Mouse (Mus musculus) MEL (cell line): Measurements from ENCODE around the gene Ppp2r5b. TPM values are rescaled to one million over a fixed set of nuclear protein-coding genes. Genes with fewer than 3 reads are reported as not detected.

ENCODE experiments used
- DNase-seq: peaks from one replicate; pipeline ENCODE4 v3.0.0; 2011; ENCODE audit warnings: low read depth, low spot score
- H3K27ac ChIP-seq: 2 replicates; pipeline ENCODE4 v1.5.1; 2012; ENCODE audit warnings: low read depth, mild to moderate bottlenecking, control low read depth, low read length, moderate library complexity; ENCODE audit not compliant: control insufficient read depth
- H3K27me3 ChIP-seq, 2 experiments: fragments of 150-350 bp in 1 of 2; sonication (generic) in 1 of 2; 2 replicates each; pipeline ENCODE4 v1.6.1; 2012; ENCODE audit warnings: low read length in 2 of 2, mild to moderate bottlenecking in 2 of 2, improper control_type of control experiment in 1 of 2, moderate library complexity in 1 of 2; ENCODE audit not compliant: insufficient read depth in 2 of 2, control insufficient read depth in 1 of 2
- H3K36me3 ChIP-seq, 2 experiments: 2 replicates each; pipeline ENCODE4 v1.6.1; 2012 to 2014; ENCODE audit warnings: low read length in 2 of 2, improper control_type of control experiment in 1 of 2, inconsistent platforms in 1 of 2, mild to moderate bottlenecking in 1 of 2; ENCODE audit not compliant: insufficient read depth in 2 of 2, control insufficient read depth in 1 of 2
- H3K4me1 ChIP-seq, 2 experiments: fragments of 150-350 bp in 1 of 2; sonication (generic) in 1 of 2; 2 replicates each; pipeline ENCODE4 v1.6.1; 2012; ENCODE audit warnings: low read length in 2 of 2, improper control_type of control experiment in 1 of 2, mild to moderate bottlenecking in 1 of 2; ENCODE audit not compliant: insufficient read depth in 2 of 2, control insufficient read depth in 1 of 2
- H3K4me3 ChIP-seq, 2 experiments: fragments of 150-350 bp in 1 of 2; sonication (generic) in 1 of 2; 2 replicates each; pipeline ENCODE4 v1.5.1; 2012; ENCODE audit warnings: low read depth in 2 of 2, low read length in 2 of 2, mild to moderate bottlenecking in 2 of 2, moderate library complexity in 2 of 2, control low read depth in 1 of 2, improper control_type of control experiment in 1 of 2; ENCODE audit not compliant: control insufficient read depth in 1 of 2, insufficient read depth in 1 of 2
- H3K79me2 ChIP-seq: 2 replicates; pipeline ENCODE4 v1.6.1; 2012; ENCODE audit warnings: mild to moderate bottlenecking, low read length, moderate library complexity; ENCODE audit not compliant: control insufficient read depth, poor library complexity, insufficient read depth
- H3K9ac ChIP-seq: 2 replicates; pipeline ENCODE4 v1.6.1; 2012; ENCODE audit warnings: low read depth, mild to moderate bottlenecking, control low read depth, low read length, moderate library complexity; ENCODE audit not compliant: control insufficient read depth, poor library complexity, severe bottlenecking
- H3K9me3 ChIP-seq: fragments of 150-350 bp; sonication (generic); replicated peaks from 2 replicates; pipeline ENCODE4 v1.6.1; 2012; ENCODE audit warnings: mild to moderate bottlenecking, low read length, improper control_type of control experiment, moderate library complexity; ENCODE audit not compliant: insufficient read depth
- BHLHE40 ChIP-seq: IDR thresholded peaks from 2 replicates; pipeline ENCODE4 v1.6.1; 2012; ENCODE audit warnings: low read depth, mild to moderate bottlenecking, inconsistent platforms, low read length, improper control_type of control experiment, borderline replicate concordance
- CHD1 ChIP-seq: IDR thresholded peaks from 2 replicates; pipeline ENCODE4 v1.6.1; 2012; ENCODE audit warnings: low read depth, mild to moderate bottlenecking, inconsistent platforms, low read length, improper control_type of control experiment
- CHD2 ChIP-seq: IDR thresholded peaks from 2 replicates; pipeline ENCODE4 v1.6.1; 2011; ENCODE audit warnings: low read length, improper control_type of control experiment
- E2F4 ChIP-seq: IDR thresholded peaks from 2 replicates; pipeline ENCODE4 v1.6.1; 2011; ENCODE audit warnings: low read depth, low read length, improper control_type of control experiment, borderline replicate concordance
- ELF1 ChIP-seq: IDR thresholded peaks from 2 replicates; pipeline ENCODE4 v1.6.1; 2014; ENCODE audit warnings: low read depth, mild to moderate bottlenecking, inconsistent platforms, low read length, improper control_type of control experiment, moderate library complexity
- EP300 ChIP-seq, 2 experiments: IDR thresholded peaks; 2 replicates each; pipeline ENCODE4 v1.6.1; 2011; ENCODE audit warnings: improper control_type of control experiment in 2 of 2, low read length in 2 of 2, low read depth in 1 of 2, mild to moderate bottlenecking in 1 of 2
- ETS1 ChIP-seq: IDR thresholded peaks from 2 replicates; pipeline ENCODE4 v1.6.1; 2012; ENCODE audit warnings: low read depth, mild to moderate bottlenecking, inconsistent platforms, low read length, improper control_type of control experiment, moderate library complexity
- GABPA ChIP-seq: IDR thresholded peaks from 2 replicates; pipeline ENCODE4 v1.6.1; 2012; ENCODE audit warnings: low read depth, mild to moderate bottlenecking, inconsistent platforms, low read length, improper control_type of control experiment, moderate library complexity
- GATA1 ChIP-seq: IDR thresholded peaks from 2 replicates; pipeline ENCODE4 v1.6.1; 2011; ENCODE audit warnings: low read depth, low read length, improper control_type of control experiment
- MAFK ChIP-seq: IDR thresholded peaks from 2 replicates; pipeline ENCODE4 v1.6.1; 2011; ENCODE audit warnings: low read depth, mild to moderate bottlenecking, low read length, improper control_type of control experiment, borderline replicate concordance
- MEF2A ChIP-seq: IDR thresholded peaks from 2 replicates; pipeline ENCODE4 v1.6.1; 2014; ENCODE audit warnings: low read depth, mild to moderate bottlenecking, inconsistent platforms, low read length, improper control_type of control experiment; ENCODE audit not compliant: poor library complexity, insufficient replicate concordance, severe bottlenecking; ENCODE audit errors: extremely low read depth
- MXI1 ChIP-seq: IDR thresholded peaks from 2 replicates; pipeline ENCODE4 v1.6.1; 2011; ENCODE audit warnings: mild to moderate bottlenecking, low read depth, low read length, improper control_type of control experiment
- MYC ChIP-seq: IDR thresholded peaks from 2 replicates; pipeline ENCODE4 v1.6.1; 2011; ENCODE audit warnings: low read depth, mild to moderate bottlenecking, low read length, improper control_type of control experiment, moderate library complexity
- NELFE ChIP-seq: IDR thresholded peaks from 2 replicates; pipeline ENCODE4 v1.6.1; 2011; ENCODE audit warnings: low read depth, low read length, improper control_type of control experiment
- POLR2AphosphoS2 ChIP-seq: IDR thresholded peaks from 2 replicates; pipeline ENCODE4 v1.6.1; 2011; ENCODE audit warnings: low read length, improper control_type of control experiment
- POLR2AphosphoS5 ChIP-seq: IDR thresholded peaks from 2 replicates; pipeline ENCODE4 v1.6.1; 2012; ENCODE audit warnings: low read depth, borderline replicate concordance, mild to moderate bottlenecking, inconsistent platforms, low read length, moderate library complexity, mixed read lengths
- RAD21 ChIP-seq: IDR thresholded peaks from 2 replicates; pipeline ENCODE4 v1.6.1; 2011; ENCODE audit warnings: mild to moderate bottlenecking, low read depth, low read length, improper control_type of control experiment
- SIN3A ChIP-seq: IDR thresholded peaks from 2 replicates; pipeline ENCODE4 v1.6.1; 2012; ENCODE audit warnings: low read length, improper control_type of control experiment, inconsistent platforms
- TBP ChIP-seq: IDR thresholded peaks from 2 replicates; pipeline ENCODE4 v1.8.0; 2011; ENCODE audit warnings: low read depth, low read length, improper control_type of control experiment
- TCF12 ChIP-seq: IDR thresholded peaks from 2 replicates; pipeline ENCODE4 v1.6.1; 2014; ENCODE audit warnings: low read depth, mild to moderate bottlenecking, inconsistent platforms, low read length, improper control_type of control experiment, moderate library complexity
- USF1 ChIP-seq: IDR thresholded peaks from 2 replicates; pipeline ENCODE4 v1.6.1; 2014; ENCODE audit warnings: low read depth, mild to moderate bottlenecking, inconsistent platforms, low read length, improper control_type of control experiment, moderate library complexity
- USF2 ChIP-seq, 2 experiments: IDR thresholded peaks; 2 replicates each; pipeline ENCODE4 v1.6.1; 2011 to 2012; ENCODE audit warnings: improper control_type of control experiment in 2 of 2, low read length in 2 of 2, borderline replicate concordance in 1 of 2, inconsistent platforms in 1 of 2, low read depth in 1 of 2, mild to moderate bottlenecking in 1 of 2; ENCODE audit not compliant: insufficient read depth in 1 of 2
- ZC3H11A ChIP-seq: IDR thresholded peaks from 2 replicates; pipeline ENCODE4 v1.6.1; 2012; ENCODE audit warnings: low read depth, mild to moderate bottlenecking, inconsistent platforms, low read length, improper control_type of control experiment
- ZMIZ1 ChIP-seq: IDR thresholded peaks from 2 replicates; pipeline ENCODE4 v1.6.1; 2012; ENCODE audit warnings: low read depth, mild to moderate bottlenecking, inconsistent platforms, low read length, improper control_type of control experiment, moderate library complexity
- polyA plus RNA-seq, 2 experiments: library from polyadenylated mRNA; stranded (reverse) in 1 of 2; unstranded in 1 of 2; fragments of >175 nt in 1 of 2; fragments of >200 nt in 1 of 2; gene quantifications; 2 replicates each; pipeline versions ENCODE4 v1.2.1 to v1.2.4; 2012; ENCODE audit warnings: low replicate concordance in 2 of 2, low read depth in 1 of 2; ENCODE audit not compliant: insufficient read length in 2 of 2, insufficient read depth in 1 of 2, missing spikeins in 1 of 2
- total RNA-seq: library from RNA; depleted of rRNA; stranded (reverse); fragments of 300-350 nt; gene quantifications from 2 replicates; pipeline ENCODE4 v1.2.3, GENCODE M21; 2012

Gene Ppp2r5b
- total and polyA plus RNA-seq, 3 experiments, result 14.7 to 15.6 TPM; not detected in 1

DNA sequence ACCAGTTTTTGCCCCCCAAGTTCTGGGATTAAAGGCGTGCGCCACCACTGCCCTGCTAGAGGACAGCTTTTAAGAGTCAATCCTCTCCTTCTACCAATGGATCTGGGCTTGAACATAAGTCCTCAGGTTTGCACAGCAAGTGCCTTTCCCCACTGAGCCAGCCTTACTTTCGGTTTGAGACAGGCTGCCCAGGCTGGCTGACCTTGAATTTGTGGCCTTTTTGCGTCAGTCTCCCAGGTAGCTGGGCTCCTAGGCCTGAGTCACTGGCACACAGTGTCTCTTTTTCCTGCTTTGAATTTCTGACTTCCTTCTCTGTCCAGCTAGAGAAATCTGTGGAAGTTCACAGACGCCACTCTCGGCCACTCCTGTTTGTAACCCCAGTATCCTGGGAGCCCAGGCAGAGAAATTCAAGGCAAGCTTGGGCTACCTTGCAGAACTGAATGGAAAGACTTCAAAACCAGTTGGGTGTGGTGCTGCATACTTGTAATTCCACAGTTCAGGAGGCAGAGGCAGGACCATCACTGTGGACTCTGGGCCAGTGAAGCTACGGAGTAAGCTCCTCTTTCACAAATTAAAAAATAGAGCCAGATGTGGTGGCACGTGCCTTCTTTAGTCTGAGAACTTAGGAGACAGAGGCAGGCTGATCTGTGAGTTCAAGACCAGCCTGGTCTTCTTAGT is 34.3 kb upstream of the Ppp2r5b start:
- DNase-seq, result no peak
- Histone ChIP-seq H3K27me3 (no peaks in the 10 kb centered on the region), H3K9ac (no peak overlapping the region), H3K4me3 (no peak overlapping the region), H3K4me1 (no peaks in the 10 kb centered on the region; a peak in 1 of 4 replicates), H3K27ac (no peak overlapping the region), H3K79me2 (no peaks in the 10 kb centered on the region), H3K9me3 (no peaks in the 10 kb centered on the region), H3K36me3 (no peaks in the 10 kb centered on the region; a peak in 1 of 4 replicates)
- TF ChIP-seq CHD2, result no peak
- no peak for TF ChIP-seq BHLHE40

GRCm38 (mm10) chr19:6268670-6269132 is 33.0 kb upstream of the Ppp2r5b start:
- Histone ChIP-seq H3K9ac (no peak overlapping the region), H3K4me1 (no peaks in the 10 kb centered on the region; a peak in 1 of 4 replicates), H3K9me3 (no peaks in the 10 kb centered on the region), H3K27ac (no peak overlapping the region), H3K27me3 (no peaks in the 10 kb centered on the region), H3K4me3 (no peak overlapping the region), H3K36me3 (no peaks in the 10 kb centered on the region; a peak in 1 of 4 replicates), H3K79me2 (no peaks in the 10 kb centered on the region)
- no peak for TF ChIP-seq ELF1
- no peak for TF ChIP-seq SIN3A
- TF ChIP-seq TCF12, result no peak
- TF ChIP-seq E2F4, result no peak
- TF ChIP-seq NELFE, result no peak
- no peak for TF ChIP-seq POLR2AphosphoS2
- no peak for TF ChIP-seq EP300 (IDR thresholded peaks at IDR 0.05; ENCODE audit: low read depth in 1 of 2, low read length in 2 of 2)
- no peak for TF ChIP-seq ZMIZ1
- TF ChIP-seq CHD1, result no peak
- no peak for TF ChIP-seq USF1
- no peak for DNase-seq

DNA sequence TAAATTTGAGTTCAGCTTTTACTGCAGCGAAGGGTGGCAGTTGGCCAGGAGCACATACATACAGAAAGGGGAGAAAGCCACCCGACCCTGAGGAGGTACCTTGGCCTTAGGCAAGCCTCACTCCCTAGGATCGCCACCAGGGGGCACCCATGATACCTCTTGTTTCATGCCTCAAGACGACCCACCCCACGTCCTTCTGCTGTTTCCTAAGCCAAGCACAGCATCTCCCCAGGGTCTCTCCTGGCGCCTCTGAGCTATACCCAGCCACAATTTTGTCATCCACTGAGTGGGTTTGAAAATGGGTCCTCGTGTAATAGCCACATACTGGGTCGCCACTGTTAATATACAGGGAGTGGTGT is 32.5 kb upstream of the Ppp2r5b start:
- Histone ChIP-seq H3K9me3 (no peaks in the 10 kb centered on the region), H3K4me3 (no peak overlapping the region), H3K4me1 (no peaks in the 10 kb centered on the region; a peak in 1 of 4 replicates)
- no peak for TF ChIP-seq ELF1
- no peak for TF ChIP-seq ZMIZ1
- no peak for TF ChIP-seq POLR2AphosphoS2
- no peak for TF ChIP-seq TBP
- no peak for TF ChIP-seq USF2 (IDR thresholded peaks at IDR 0.05; ENCODE audit: borderline replicate concordance in 1 of 2, insufficient read depth in 1 of 2, low read depth in 1 of 2, low read length in 2 of 2)
- TF ChIP-seq RAD21, result peak; percentile 74
- no peak; the same call in 1 of the 2 replicates for TF ChIP-seq MYC
- TF ChIP-seq POLR2AphosphoS5, result no peak
- no peak for TF ChIP-seq E2F4
- TF ChIP-seq MXI1, result peak; percentile 17; the same call in 1 of the 2 replicates
- TF ChIP-seq TCF12, result no peak
- no peak for TF ChIP-seq GABPA
- peak; percentile 80 for TF ChIP-seq ZC3H11A
- no peak for TF ChIP-seq CHD1
- no peak for TF ChIP-seq MEF2A
- no peak for TF ChIP-seq MAFK
- no peak for TF ChIP-seq ETS1
- no peak for TF ChIP-seq GATA1
- TF ChIP-seq USF1, result no peak
- no peak for TF ChIP-seq NELFE

More for the DNA sequence above, 32.5 kb upstream of the Ppp2r5b start:
- no peaks in the 10 kb centered on the region for H3K79me2 ChIP-seq
- H3K36me3 ChIP-seq, result no peaks in the 10 kb centered on the region; a peak in 1 of 4 replicates
- H3K9ac ChIP-seq, result peak overlapping the region; percentile 57
- DNase-seq, result peak; percentile 93
- H3K27me3 ChIP-seq, result no peaks in the 10 kb centered on the region
- H3K27ac ChIP-seq, result no peak overlapping the region
